Mouse (Mus musculus) left cerebral cortex, adult 11 months (tissue): ENCODE data around the gene Eno3.
A peak's percentile ranks its signal among the peaks of the same experiment; 100 is the strongest.

Experiments
- DNase-seq: peaks from one replicate; pipeline ENCODE4 v3.0.0; 2022; ENCODE audit warnings: low spot score

The Eno3 gene

DNA sequence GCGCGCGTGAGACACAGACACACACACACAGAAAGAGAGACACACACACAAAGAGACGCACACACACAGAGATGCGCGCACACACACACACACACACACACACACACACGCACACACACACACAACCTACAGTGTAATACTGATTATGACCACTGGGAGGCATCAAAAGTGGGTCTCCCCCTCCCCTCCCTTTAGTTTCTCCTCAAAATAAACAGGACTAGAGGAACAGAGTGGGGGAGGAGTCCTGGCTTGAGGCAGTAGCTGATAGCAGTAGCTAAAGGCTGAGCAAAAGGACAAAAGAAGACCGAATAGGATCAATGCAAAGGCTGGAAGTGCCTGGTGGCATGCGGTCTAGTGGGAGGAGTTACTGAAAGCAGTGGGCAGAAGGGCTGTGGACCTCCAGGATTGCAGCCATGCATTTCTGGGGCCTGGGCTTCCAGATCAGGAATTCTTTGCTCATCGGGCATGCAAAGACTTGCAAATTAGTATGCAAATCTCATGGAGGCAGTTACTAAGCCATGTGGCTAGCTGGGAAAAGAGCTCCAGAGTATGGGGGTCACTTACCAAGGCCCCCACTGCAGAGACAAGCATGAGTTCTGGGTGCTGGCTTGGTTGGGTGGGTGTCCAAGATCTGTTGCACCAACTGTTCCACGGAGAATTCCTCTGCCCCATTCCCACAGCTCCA, 25.0 kb downstream of the Eno3 start:
- no peak for DNase-seq

DNA sequence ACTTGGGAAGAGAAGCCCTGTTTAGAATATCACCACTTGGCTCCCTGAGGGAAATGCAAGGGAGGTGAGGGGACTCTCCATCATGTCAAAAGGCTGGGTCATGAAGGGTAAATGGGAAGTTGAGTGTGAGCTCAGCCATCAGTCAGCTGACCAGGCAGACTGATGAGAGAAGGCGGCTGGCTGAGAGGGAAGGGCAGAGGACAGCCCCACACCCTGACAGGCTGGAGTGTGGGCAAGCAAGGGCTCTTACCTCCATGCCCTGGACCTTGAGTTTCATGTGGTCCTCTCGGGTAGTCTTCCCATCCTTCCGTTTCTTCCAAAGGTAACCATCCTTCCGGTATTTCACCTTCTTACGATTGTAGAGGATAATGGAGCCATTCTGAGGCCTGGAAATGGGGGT, 26.6 kb downstream of the Eno3 start:
- no peak for DNase-seq

DNA sequence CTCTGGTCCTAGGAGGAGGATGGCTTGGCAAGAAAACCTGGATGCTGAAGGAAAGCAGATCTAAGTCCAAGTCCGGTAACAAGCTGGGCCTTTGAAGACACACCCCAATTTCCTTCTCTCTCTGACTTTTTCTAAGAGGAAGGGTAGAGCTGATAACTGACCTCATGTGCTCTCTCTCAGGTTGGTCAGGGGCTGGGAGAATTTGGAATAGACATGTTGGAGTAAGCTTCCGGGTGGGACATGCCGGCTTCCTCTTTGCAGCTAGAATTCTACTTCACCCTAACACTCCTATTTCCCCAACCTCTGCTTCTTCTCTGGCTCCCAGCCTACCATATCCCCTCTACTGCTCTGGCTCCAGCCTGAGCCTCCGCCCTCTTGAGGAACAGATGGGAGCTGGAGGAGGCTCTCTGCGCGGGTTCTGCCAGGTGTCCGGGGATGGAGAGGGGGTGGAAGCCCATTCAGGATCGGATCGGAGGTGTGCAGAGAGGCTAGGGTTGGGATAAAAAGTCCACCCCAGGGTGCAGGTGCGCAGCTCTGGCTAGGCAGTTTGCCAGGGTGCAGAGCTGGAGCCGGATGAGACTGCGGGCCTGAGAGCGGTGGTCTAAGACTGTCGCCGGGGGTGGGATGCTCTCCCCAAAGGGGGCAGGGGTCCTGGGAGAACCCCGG, 30.0 kb downstream of the Eno3 start:
- no peak for DNase-seq

DNA sequence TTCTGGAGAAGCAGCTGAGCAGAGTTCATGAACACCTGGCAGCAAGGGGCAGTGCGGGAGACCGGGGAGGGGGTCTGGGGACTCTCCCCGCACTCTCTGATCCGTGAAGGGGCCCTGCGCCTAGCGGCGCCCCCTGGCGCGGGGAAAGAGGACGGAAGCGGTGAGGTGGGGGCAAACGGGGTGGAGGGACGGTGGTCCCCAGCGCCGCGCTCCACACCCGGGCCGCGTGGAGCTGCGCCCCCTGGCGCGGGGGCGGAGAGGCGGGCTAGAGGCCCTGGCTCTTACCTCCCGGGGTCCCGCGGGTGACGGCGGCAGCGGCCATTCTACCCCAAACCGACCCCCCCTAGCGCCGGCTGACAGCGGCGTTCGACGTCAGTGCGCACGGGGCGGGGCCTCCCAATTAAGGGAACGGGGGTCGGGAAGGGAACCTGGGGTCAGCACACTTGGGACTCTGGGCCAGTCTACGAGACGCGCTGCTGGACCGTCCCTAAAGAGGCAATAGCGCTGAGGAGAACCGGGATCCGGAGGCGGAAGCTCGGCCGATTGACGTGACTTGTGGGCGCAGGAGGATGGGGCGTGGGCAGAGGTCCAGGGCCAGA, 30.7 kb downstream of the Eno3 start, which contains the start of gene Camta2:
Camta2 (minus strand) TSS at position 505 of the 599 bp plus-strand sequence.
- DNase-seq = no peak

DNA sequence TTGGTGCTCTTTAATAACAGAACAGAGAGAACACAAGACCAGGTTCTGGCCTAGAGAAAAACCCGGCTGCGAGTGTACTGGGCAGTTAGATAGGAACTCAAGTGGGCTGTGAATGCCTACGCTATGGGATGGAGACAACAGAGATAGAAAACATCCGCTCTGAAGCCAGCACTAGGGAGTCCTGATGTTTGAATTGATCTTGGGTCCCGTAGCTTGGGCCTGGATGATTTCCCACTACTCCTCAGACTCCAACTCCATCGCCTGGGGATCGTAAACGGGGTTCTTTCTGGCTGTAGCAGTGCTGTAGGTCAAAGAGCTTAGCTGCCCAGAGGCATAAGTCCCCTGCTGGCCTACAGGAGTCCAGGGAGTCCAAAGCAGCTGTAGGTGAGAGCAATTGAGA, 31.4 kb downstream of the Eno3 start:
- no peak for DNase-seq

DNA sequence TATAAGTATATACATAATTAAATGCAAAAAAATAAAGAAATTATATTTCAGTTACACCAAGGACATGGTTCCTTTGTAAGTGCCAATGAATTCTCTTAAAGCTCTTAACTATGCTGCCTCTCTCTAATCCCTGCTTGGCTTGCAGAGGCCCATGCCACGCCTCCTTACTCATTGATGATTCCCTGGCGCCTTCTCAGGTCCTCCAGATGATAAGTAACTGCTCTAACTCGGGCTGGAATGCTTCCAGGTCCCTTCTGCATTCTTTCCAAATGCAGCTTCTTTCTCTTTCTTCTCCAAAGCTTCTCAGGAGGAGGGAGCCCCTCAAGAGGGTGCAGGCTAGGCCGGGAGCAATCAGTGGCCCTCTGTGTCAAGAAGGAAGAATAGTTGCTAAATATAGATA, 32.6 kb downstream of the Eno3 start:
- DNase-seq = no peak

DNA sequence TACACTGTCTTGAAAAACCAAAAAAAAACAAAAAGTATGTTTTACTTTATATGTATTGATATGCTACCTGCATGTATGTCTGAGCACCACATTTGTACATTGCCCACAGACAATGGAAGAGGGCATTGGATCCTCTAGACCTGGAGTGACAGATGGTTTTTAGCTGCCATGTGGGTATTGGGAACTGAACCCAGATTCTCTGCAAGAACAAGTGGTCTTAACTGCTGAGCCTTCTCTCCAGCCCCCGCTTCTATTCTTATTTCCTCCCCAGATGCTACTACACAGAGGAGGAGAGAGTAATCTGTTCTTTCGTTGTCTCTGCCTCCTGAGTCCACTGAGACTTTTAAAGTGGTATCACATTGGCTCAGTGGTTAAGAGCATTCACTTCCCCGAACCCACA, 36.5 kb downstream of the Eno3 start:
- no peak for DNase-seq

DNA sequence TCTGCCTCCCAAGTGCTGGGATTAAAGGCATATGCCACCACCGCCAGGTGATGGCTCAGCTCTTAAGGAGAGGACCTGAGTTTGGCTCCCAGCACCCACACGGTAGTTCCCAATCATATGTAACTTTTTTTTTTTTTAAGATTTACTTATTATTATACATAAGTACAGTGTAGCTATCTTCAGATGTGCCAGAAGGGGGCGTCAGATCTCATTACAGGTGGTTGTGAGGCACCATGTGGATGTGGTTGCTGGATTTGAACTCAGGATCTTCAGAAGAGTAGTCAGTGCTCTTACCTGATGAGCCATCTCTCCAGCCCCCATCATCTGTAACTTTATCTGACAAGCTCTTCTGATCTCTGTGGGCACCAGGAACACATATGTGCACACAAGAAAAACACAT, 40.4 kb downstream of the Eno3 start:
- DNase-seq = no peak

DNA sequence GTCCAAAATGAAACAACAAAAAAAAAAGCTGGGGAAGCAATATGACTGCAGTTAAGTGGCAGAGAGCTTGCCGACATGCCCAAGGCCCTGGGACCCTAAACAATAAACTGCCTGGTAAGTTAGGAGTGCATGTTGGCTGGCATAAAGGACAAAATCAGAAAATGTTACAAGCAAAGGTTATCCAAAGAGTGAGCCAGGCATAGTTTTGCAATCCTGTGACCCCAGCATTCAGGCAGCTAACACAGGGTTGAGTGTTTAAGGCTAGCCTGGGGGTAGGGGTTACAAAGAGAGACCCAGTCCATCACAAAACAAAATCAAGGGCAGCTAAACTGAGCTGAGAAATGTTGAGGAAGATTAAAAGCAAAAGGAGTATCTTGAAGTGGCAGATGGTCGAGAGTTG, 42.0 kb downstream of the Eno3 start:
- no peak for DNase-seq

DNA sequence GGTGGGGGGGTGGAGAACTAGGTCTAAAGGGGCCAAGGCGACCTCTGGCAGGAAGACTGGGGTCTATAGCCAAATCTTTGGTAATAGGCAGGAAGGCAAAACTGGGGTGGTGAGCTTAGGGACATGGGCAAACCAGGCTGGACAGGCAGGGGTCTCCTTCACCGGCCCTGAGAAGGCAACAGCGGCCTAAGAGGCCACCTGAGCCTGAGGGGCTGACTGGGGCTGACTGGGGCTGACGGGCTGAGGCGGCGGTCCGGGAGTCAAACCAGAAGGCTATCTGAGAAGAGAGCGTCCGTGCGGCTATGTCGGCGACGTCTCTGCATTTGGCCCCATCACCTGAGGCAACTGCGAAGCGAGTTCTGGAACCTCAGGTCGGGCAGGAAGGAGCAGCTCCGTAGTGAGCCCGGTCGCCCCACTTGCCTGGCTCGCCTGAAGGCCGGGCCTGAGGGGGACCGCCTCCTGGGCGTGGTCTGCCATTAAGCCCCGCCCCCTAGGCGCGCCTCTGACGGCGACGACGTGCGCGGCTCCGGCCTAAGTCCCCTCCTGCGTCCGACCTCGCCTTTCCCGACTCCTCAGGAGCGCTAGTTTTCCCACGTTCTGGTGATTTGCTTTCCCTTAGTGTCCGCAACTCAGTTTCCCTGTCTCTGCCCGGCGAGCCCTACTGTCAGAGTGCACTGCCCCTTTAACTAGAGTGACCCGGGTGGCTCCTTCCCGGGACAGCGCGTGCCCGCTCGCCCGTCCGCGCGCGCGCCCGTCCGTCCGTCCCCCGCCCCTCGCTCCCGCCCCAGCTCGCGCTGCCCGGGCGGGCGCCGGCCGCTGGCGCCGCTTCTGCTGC, 42.9 kb downstream of the Eno3 start, which contains the start of the genes Inca1 and Kif1c:
Inca1 (minus strand) TSS at position 434 of the 835 bp plus-strand sequence.
Kif1c (plus strand) TSS at position 827 of the 835 bp plus-strand sequence.
- DNase-seq = peak; percentile 86

DNA sequence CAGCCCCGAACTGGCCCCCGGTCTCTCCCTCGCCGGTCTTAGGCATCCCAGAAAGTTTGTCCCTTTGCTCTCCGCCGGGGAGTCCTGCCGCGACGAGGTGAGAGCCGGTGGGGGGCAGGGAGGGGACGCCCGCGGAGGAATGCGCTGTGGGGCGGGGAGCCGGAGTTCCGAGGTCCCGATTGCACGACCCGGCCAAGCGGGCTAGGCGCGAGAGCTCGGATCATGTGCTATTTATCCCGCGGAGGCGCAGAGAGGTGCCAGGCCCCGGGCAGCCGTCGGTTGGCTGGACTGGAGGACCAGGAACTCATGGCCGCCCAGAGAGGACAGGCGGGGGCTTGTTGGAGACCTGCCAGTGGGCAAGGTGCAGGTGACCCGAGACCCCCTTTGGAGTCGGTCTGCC, 43.6 kb downstream of the Eno3 start:
- DNase-seq = no peak

DNA sequence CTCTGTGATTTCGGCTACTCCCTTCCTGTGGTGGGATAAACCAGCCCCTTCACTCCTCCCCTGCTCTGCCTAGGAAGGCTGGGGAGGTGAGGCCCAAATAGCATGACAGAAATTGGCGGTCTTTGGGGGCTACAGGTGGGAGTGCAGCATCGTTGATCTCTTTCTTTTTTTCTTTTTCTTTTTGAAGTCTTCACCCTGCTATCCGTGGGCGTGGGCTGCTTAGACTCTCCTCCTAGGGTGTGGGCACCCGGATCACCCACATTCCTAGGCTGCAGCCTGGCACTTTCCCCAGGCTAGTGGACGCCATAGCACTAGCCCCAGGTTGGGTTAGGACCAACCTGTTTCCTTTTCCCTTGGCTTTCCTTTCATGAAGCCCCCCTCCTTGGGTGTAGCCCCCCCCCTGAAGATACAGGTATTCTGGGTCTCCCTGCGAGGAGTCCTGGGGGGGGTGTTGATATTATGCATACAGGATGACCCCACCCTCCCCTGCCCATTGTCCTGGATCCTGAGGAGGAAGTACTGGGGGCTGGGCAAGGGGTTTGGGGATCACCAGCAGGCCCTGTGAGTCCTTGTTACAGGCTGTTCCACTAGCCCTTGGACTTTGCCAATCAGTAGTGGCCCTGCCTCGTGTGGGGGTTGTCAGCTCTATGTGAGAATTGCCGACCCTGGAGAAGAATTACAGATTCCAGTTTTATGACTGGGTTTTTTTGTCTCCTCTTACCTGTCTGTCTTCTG, 44.4 kb downstream of the Eno3 start:
- no peak for DNase-seq

DNA sequence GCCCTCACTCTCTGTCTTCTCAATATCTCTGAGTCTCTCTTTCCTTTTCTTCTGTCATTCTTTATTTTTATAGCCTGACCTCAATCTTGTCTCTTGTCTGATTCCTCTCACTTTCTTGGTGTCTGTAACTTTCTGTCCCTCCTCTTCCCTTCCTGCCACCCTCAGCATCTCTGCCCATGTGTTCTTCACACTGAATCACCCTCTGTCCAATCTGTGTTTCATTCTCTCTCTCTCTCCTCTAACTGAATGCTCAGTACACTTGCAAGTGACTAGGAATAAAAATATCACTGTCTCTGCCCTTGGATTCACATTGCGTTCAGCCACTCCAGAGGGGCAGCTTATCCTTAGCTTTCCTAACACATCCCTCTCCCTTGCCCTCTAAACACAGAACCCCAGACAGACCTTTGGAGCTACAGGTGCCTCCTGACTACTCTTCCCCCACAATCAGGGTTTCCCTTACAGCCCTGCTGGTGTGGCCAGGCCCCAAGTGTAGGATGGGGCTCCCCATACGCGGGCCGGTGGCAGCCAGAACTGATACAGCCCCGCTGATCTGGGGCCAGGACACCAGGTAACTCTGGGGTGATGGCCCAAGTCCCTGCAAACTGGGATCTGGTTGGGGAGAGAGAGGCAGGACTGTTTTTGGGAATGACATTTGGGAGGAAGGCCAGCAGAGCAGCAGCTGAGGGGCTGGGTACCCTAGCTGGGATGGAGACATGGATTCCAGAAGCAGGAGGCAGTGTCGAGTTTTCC, 45.2 kb downstream of the Eno3 start:
- DNase-seq = no peak

DNA sequence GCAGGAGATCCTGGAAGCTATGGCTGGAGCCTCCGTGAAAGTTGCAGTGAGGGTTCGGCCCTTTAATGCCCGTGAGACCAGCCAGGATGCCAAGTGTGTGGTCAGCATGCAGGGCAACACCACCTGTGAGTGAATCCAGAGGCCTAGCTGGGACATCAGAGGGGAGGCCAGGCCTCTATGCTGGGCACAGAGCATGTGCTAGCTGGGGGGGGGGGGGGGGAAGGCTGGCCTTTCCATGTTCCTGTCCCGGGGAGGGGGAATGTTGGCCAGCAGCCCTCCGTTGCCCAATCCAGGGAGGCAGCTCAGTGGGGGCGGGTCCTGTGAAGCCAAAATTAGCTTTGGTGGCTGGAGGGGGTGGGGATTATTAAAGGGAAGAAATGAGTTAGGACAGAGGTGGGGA, 45.8 kb downstream of the Eno3 start:
- no peak for DNase-seq

DNA sequence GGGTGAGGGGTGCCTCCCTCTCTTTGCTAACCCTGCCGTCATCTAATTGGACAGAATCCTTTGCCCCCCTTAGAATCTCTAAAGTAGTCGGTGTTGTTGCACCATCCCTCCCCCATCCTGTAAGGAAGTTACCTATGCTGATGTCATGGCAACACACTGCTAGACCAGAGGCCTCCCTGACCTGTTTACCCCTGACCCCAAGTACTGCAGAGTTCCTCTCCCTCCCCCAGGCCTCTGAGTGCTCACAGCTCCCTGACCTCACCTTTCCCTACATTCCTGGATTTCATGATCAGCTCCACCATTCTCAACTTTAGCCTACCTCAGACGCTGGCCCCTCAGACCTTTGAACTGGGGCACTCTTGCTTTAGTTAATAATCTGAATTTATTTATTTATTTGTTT, 49.1 kb downstream of the Eno3 start:
- no peak for DNase-seq

DNA sequence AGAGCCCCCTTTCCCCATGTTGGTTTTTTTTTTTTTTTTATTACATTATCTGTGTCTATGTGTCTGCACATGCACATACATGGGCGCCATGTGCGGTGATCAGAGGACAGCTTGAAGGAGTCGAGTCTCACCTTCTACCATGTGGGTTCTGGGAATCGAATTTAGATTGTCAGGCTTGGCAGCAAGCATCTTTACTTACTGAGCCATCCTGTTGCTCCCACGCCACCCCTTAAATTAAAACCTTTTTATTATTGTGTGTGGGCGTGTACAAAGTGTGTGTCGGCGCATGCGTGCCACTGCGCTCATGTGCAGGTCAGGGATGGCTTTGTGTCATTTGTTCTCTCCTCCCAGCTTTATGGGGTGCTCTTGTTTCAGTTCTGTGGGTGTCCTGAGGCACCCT, 54.0 kb downstream of the Eno3 start:
- DNase-seq = no peak
